ENCODE assay signal across 12 mouse cellular contexts in the genomic region with DNA sequence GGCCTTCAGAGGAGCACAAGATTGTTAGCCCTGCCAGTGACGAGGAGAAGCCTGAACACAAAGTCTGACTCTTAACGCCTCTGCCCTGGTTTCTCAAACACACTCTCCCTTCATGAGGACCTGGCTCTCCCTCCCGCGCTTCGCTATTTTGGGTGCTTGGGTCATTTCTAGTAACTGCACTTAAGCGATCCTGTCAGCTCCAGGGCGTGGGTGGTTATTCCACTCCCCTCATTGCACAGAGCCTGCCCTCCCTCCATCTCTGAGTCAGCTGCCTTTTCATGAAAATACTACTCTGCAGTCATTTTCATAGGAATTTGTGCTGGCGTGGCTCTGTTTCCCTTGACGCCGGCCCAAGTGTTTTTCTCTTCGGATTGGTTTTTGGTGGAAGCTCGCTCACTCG. TPM values are rescaled to one million over a fixed set of nuclear protein-coding genes. Genes with fewer than 3 reads are reported as not detected.
DNase-seq lines count a peak whose midpoint lies in the region; ATAC-seq lines count a peak whose summit lies in the region.
"Had no signal": no experiment of that assay in that cellular context is flagged by ENCODE, and none has a peak within 500 bp of the region (broad histone marks: within the 10 kb centered on the region; RNA-seq: fewer than 3 reads in every experiment).

No protein-coding gene starts in this region.

- peak; percentile 12 for DNase-seq in adrenal gland, postnatal 14 days
- no peak for DNase-seq in adrenal gland, adult 8-10 months
- DNase-seq in adipocyte (ENCODE audit: low spot score), result peak; percentile 40
- DNase-seq in heart, postnatal 4 days, result peak; percentile 21
- peak; percentile 32 for DNase-seq in lung, postnatal 10 days
- DNase-seq in thymus, postnatal 25 days, result no peak
- no peak for DNase-seq in embryo, embryonic 10.5 days (ENCODE audit: low spot score)
- DNase-seq: cerebellum, adult 9-10 months; gastrocnemius, postnatal 14 days; thymus, postnatal 36 days had no signal

- no peak for ATAC-seq in megakaryocyte progenitor cell, adult 5-6 weeks (replicated peaks; ENCODE audit: poor library complexity)
- ATAC-seq: intestine, embryonic 15.5 days had no signal

RNA-seq across cellular contexts. Expression of a gene that starts 13.2 kb away (rescaled TPM):
- 26.2 and 34.2 TPM in 2 replicates for total RNA-seq in adrenal gland, postnatal 14 days (2021)
- total RNA-seq in adrenal gland, adult 8-10 months (2022), result 10 to 100 TPM; 15.2 to 24.9 (median 21.4) TPM
- 10 to 100 TPM; 39.8 to 40.6 TPM for total RNA-seq in heart, postnatal 4 days (2021)
- total RNA-seq in megakaryocyte progenitor cell, adult 5-6 weeks (2015), result 20.9 and 26.9 TPM in 2 replicates
- 46.0 and 55.8 TPM in 2 replicates for total RNA-seq in megakaryocyte progenitor cell, adult 5-6 weeks (2017)

Comparison
In these comparisons a context has a peak if more than half of its experiments do, and no peak if none do; other contexts are left out.
1. DNase-seq: peak in adrenal gland, postnatal 14 days (single experiment), adipocyte (single experiment), heart, postnatal 4 days (single experiment) and lung, postnatal 10 days (single experiment); none in adrenal gland, adult 8-10 months (single experiment), thymus, postnatal 25 days (single experiment) and embryo, embryonic 10.5 days (single experiment).